Comparison of ENCODE assay signal across 8 mouse cellular contexts in the genomic region with DNA sequence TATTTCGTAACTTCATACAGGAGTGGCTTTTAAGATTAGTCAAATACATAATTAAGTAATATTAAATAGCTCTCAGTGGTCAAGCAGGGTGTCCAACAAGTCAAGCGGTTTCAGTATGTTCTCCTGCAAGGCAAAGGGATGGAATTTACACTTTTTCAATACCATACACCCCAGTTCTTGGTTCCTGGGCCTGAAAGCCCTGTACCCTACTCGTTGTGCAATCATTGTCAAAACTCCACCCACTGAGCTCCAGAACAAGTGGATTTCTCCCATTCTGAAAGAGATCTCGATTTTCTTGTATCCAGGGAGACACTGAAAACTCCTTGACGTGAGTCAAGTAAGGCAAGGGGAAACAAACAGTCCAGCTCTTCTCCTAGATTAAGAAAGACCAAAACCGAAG. TPM values are rescaled to one million over a fixed set of nuclear protein-coding genes. Genes with fewer than 3 reads are reported as not detected.
DNase-seq lines count a peak whose midpoint lies in the region; ATAC-seq and TF ChIP-seq lines count a peak whose summit lies in the region.

No protein-coding gene starts in this region.

- no peaks in the 10 kb centered on the region for H3K9me3 ChIP-seq in forebrain, embryonic 16.5 days (ENCODE audit: control insufficient read depth, low read length)
- no peaks in the 10 kb centered on the region for H3K9me3 ChIP-seq in limb, embryonic 15.5 days

- H3K4me2 ChIP-seq in forebrain, embryonic 16.5 days (ENCODE audit: low read length): peak overlapping the region; percentile 74
- peak overlapping the region; percentile 79; the same call in 1 of the 2 replicates for H3K4me2 ChIP-seq in limb, embryonic 15.5 days
- peak overlapping the region; percentile 66 for H3K4me2 ChIP-seq in myocyte (ENCODE audit: low read depth)

- no peak overlapping the region for H3ac ChIP-seq in myocyte (ENCODE audit: control insufficient read depth, insufficient read length)

- no peak for ATAC-seq in forebrain, embryonic 16.5 days
- ATAC-seq in limb, embryonic 15.5 days (ENCODE audit: insufficient number of reproducible peaks, low FRiP score, low TSS enrichment, low read depth): no peak
- no peak for ATAC-seq in cerebellum, adult (ENCODE audit: insufficient number of reproducible peaks, low FRiP score, low TSS enrichment)
- ATAC-seq in megakaryocyte-erythroid progenitor cell, adult 5-6 weeks (replicated peaks; ENCODE audit: low FRiP score, low TSS enrichment, poor library complexity, severe bottlenecking): no peak

- WGBS in forebrain, embryonic 16.5 days: 40% methylated on average over 6 of the region's 6 CpGs
- 50% methylated on average over 6 of the region's 6 CpGs for WGBS in limb, embryonic 15.5 days

- no peaks in the 10 kb centered on the region for H3K27me3 ChIP-seq in forebrain, embryonic 16.5 days (replicated peaks; ENCODE audit: control insufficient read depth, insufficient read depth, low read length)
- peaks cover 5% of the 10 kb centered on the region; the same call in 1 of the 2 replicates for H3K27me3 ChIP-seq in limb, embryonic 15.5 days
- no peaks in the 10 kb centered on the region for H3K27me3 ChIP-seq in myocyte (ENCODE audit: control insufficient read depth, insufficient read depth, insufficient read length)

- TF ChIP-seq POLR2A in myocyte (IDR thresholded peaks at IDR 0.05; ENCODE audit: insufficient read length, low read depth): no peak

- no peak overlapping the region for H3K27ac ChIP-seq in forebrain, embryonic 16.5 days (ENCODE audit: low read length)
- no peak overlapping the region for H3K27ac ChIP-seq in limb, embryonic 15.5 days

- H3K4me1 ChIP-seq in forebrain, embryonic 16.5 days (replicated peaks; ENCODE audit: control insufficient read depth, insufficient read depth, low read length): peaks cover 4% of the 10 kb centered on the region; the same call in 1 of the 2 replicates
- H3K4me1 ChIP-seq in limb, embryonic 15.5 days: no peaks in the 10 kb centered on the region

- peak; percentile 4 for DNase-seq in right cerebral cortex, adult 18-20 months
- DNase-seq in right cerebral cortex, postnatal 14 days: no peak
- no peak for DNase-seq in right cerebral cortex, postnatal 10 days (ENCODE audit: low spot score in 2 of 2)

- no peak overlapping the region for H3K9ac ChIP-seq in forebrain, embryonic 16.5 days (replicated peaks; ENCODE audit: low read depth, low read length)
- no peak overlapping the region for H3K9ac ChIP-seq in limb, embryonic 15.5 days

- peak overlapping the region; percentile 65 for H3K4me3 ChIP-seq in forebrain, embryonic 16.5 days (replicated peaks; ENCODE audit: low read length)
- peak overlapping the region; percentile 57 for H3K4me3 ChIP-seq in limb, embryonic 15.5 days
- H3K4me3 ChIP-seq in myocyte: peak overlapping the region; percentile 54

- no peaks in the 10 kb centered on the region for H3K36me3 ChIP-seq in forebrain, embryonic 16.5 days (ENCODE audit: control insufficient read depth, insufficient read depth)
- H3K36me3 ChIP-seq in limb, embryonic 15.5 days: no peaks in the 10 kb centered on the region
- H3K36me3 ChIP-seq in myocyte (ENCODE audit: control insufficient read depth, insufficient read depth): no peaks in the 10 kb centered on the region

- peaks cover 19% of the 10 kb centered on the region for H3K79me2 ChIP-seq in myocyte (ENCODE audit: control insufficient read depth, insufficient read depth)

TF ChIP-seq in myocyte, 11 proteins besides CTCF, POLR2A, EP300 and RAD21:
- no peak for TF ChIP-seq REST (IDR thresholded peaks at IDR 0.05; ENCODE audit: insufficient read depth, insufficient read length)
- TF ChIP-seq TCF3 (IDR thresholded peaks at IDR 0.05; ENCODE audit: insufficient read length, low read depth): no peak
- peak; percentile 79 for TF ChIP-seq CEBPB (IDR thresholded peaks at IDR 0.05; ENCODE audit: insufficient read depth, poor library complexity, severe bottlenecking)
- TF ChIP-seq E2F4 (IDR thresholded peaks at IDR 0.05; ENCODE audit: insufficient read depth): no peak

RNA-seq across cellular contexts. Expression of gene Txlng, which starts 1.2 kb away (rescaled TPM):
- polyA plus RNA-seq in forebrain, embryonic 16.5 days (2015; fragmentation: Nextera tagmentation; extraction: Ambion mirVana): 14.9 and 16.3 TPM in 2 replicates
- 11.9 and 12.7 TPM in 2 replicates for polyA plus RNA-seq in limb, embryonic 15.5 days (2015; fragmentation: Nextera tagmentation; extraction: Ambion mirVana)
- 1.8 TPM for polyA plus RNA-seq in myocyte (2012; fragmentation: generic; extraction: Trizol)
- total RNA-seq in megakaryocyte-erythroid progenitor cell, adult 5-6 weeks (2014; fragmentation: Nextera tagmentation): 21.0 and 27.3 TPM in 2 replicates
- total RNA-seq in megakaryocyte-erythroid progenitor cell, adult 5-6 weeks (2017): 49.8 and 64.6 TPM in 2 replicates
